Mouse (Mus musculus) heart, adult 2 months (tissue): ENCODE results near the gene Prkg2.

Source experiments
- EP300 ChIP-seq: fragments of 200-500 bp; IDR thresholded peaks from 2 replicates; pipeline ENCODE4 v1.6.1; 2011; ENCODE audit warnings: low read depth, low read length, control low read depth; ENCODE audit not compliant: insufficient read depth
- POLR2A ChIP-seq: fragments of 200-500 bp; IDR thresholded peaks from 2 replicates; pipeline ENCODE4 v1.6.1; 2011; ENCODE audit warnings: mild to moderate bottlenecking, low read depth, low read length, control low read depth; ENCODE audit not compliant: insufficient read depth

- TF ChIP-seq EP300 (no peak), POLR2A (no peak)
These were observed 98.0 kb downstream of the Prkg2 start for GRCm38 (mm10) chr5:98939116-98939515.
